Mouse (Mus musculus) heart, postnatal 0 days (tissue): ENCODE measurements at regions not wholly inside any gene's neighbourhood (a gene's known extent, or its start where the extent isn't known, plus 50 kb on each side); places are given as distances from the start of the nearest gene placed in this dataset.

Experiments used
- CTCF ChIP-seq: IDR thresholded peaks from 2 replicates; pipeline ENCODE4 v1.5.1; 2016; ENCODE audit warnings: antibody characterized with exemption, control low read depth, low read depth
- EP300 ChIP-seq: IDR thresholded peaks from 2 replicates; pipeline ENCODE4 v1.6.1; 2016; ENCODE audit warnings: antibody characterized with exemption, low read depth

- TF ChIP-seq CTCF: no peak
- TF ChIP-seq EP300: no peak
Observed at GRCm38 (mm10) chr19:28745534-28745933, 65.7 kb upstream of the Glis3 start.
